Mouse (Mus musculus): ENCODE measurements around the gene Ccdc93. TPM values are rescaled to one million over a fixed set of nuclear protein-coding genes. Genes with fewer than 3 reads are reported as not detected.
A peak's percentile ranks its signal among the peaks of the same experiment; 100 is the strongest.

The Ccdc93 gene
- polyA plus RNA-seq, 1 experiment from 2014 or later, result 10.1 TPM

DNA sequence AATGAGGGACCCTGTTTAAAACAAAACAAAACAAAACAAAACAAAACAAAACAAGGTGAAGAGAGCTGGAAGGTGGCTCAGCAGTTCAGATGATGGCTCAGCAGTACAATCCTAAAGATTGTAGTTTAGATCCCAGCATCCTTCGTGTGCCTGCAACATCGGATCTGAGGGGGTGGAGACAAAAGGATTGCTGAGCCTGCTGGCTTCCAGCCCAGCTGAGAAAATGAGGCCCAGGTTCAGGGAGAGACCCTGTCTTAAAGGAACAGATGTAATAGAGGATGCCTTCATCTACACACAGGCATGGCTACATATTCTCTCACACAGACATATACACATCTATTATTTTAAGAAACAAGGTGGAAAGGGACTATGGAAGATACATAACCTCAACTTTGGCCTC, 80.3 kb downstream of the Ccdc93 start:
- no peak overlapping the region for H3K27ac ChIP-seq (ENCODE audit: low read depth)
- no peaks in the 10 kb centered on the region for H3K4me1 ChIP-seq (replicated peaks; ENCODE audit: control insufficient read depth, insufficient read depth, low read length)
- H3K36me3 ChIP-seq (ENCODE audit: control insufficient read depth, insufficient read depth, low read length), result no peaks in the 10 kb centered on the region
- H3K9ac ChIP-seq (ENCODE audit: low read length), result no peak overlapping the region
- no peaks in the 10 kb centered on the region for H3K27me3 ChIP-seq (replicated peaks; ENCODE audit: control insufficient read depth, insufficient read depth, low read length)
- ATAC-seq (replicated peaks; ENCODE audit: low FRiP score, low TSS enrichment, low read depth) (no peak), DNase-seq (ENCODE audit: low spot score) (no peak)
- WGBS, result 40% methylated on average over 2 of the region's 2 CpGs
- H3K4me3 ChIP-seq (ENCODE audit: low read depth, low read length), result no peak overlapping the region
- H3K4me2 ChIP-seq (ENCODE audit: low read length), result no peak overlapping the region
- no peaks in the 10 kb centered on the region for H3K9me3 ChIP-seq (ENCODE audit: control insufficient read depth, low read length)

DNA sequence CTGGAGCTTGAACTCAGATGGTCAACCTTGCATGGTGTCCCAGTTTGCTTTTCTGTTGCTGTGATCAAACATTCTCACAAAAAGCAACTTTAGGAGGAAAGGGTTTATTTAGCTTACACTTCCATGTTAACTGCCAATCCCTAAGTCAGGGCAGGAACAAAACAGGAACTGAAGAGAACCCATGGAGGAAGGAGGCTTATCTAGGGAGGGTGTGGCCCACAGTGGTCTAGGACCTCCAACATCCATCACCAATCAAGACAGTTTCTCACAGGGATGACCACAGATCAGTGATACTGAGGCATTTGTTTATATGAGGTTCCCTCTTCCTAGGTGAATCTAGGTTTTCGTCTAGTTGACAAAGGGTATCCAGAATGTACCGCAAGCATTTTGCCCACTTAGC, 81.1 kb downstream of the Ccdc93 start:
- Histone ChIP-seq H3K9ac (ENCODE audit: low read length) (no peak overlapping the region), H3K27ac (ENCODE audit: low read depth) (no peak overlapping the region), H3K27me3 (replicated peaks; ENCODE audit: control insufficient read depth, insufficient read depth, low read length) (no peaks in the 10 kb centered on the region), H3K9me3 (ENCODE audit: control insufficient read depth, low read length) (no peaks in the 10 kb centered on the region), H3K36me3 (ENCODE audit: control insufficient read depth, insufficient read depth, low read length) (no peaks in the 10 kb centered on the region), H3K4me1 (replicated peaks; ENCODE audit: control insufficient read depth, insufficient read depth, low read length) (no peaks in the 10 kb centered on the region), H3K4me2 (ENCODE audit: low read length) (no peak overlapping the region), H3K4me3 (ENCODE audit: low read depth, low read length) (no peak overlapping the region)
- 85% methylated on average over 2 of the region's 2 CpGs for WGBS
- no peak for ATAC-seq (replicated peaks; ENCODE audit: low FRiP score, low TSS enrichment, low read depth)
- DNase-seq (ENCODE audit: low spot score), result no peak

DNA sequence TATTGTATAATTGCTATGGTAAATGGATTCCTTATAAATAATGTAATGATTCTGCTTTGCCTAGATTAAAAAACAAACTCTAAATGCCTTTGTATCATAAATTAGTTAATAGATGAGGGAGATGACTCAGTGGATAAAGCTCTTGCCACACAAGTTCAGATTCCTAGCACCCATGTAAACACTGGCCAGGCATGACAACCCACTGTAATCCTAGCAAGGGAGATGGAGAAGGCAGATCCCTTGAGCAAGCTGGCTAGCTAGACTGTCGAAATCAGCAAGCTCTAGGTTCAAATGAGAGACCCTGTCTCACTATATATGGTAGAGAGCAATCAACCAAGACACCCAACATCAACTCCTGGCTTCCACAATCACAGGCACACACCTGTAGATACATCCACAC, 87.8 kb downstream of the Ccdc93 start:
- Histone ChIP-seq H3K4me3 (ENCODE audit: low read depth, low read length) (no peak overlapping the region), H3K9ac (ENCODE audit: low read length) (no peak overlapping the region), H3K36me3 (ENCODE audit: control insufficient read depth, insufficient read depth, low read length) (no peaks in the 10 kb centered on the region), H3K27ac (ENCODE audit: low read depth) (no peak overlapping the region), H3K27me3 (replicated peaks; ENCODE audit: control insufficient read depth, insufficient read depth, low read length) (no peaks in the 10 kb centered on the region), H3K4me1 (replicated peaks; ENCODE audit: control insufficient read depth, insufficient read depth, low read length) (no peaks in the 10 kb centered on the region), H3K9me3 (ENCODE audit: control insufficient read depth, low read length) (no peaks in the 10 kb centered on the region), H3K4me2 (ENCODE audit: low read length) (no peak overlapping the region)
- DNase-seq (ENCODE audit: low spot score) (no peak), ATAC-seq (replicated peaks; ENCODE audit: low FRiP score, low TSS enrichment, low read depth) (no peak)
- WGBS, result 84% methylated on average over 1 of the region's 1 CpGs

DNA sequence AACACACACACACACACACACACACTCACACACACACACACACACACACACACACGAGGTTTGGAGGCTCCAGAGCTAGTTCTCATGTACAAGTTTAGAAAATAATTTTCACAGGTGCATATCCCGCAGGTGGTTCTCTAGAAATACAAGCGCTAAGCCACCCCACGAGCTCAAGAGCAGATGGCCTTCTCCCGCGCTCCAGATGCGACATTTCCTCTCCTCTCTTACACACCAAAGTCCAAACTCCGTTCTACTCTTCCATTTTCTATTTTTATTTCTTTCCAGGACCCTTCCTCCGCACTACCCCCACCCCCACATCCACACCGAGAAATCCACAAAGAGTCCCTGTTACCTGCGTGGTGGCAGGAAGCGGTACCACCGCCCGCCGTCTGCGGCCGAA, 96.2 kb downstream of the Ccdc93 start:
- no peaks in the 10 kb centered on the region for H3K36me3 ChIP-seq (ENCODE audit: control insufficient read depth, insufficient read depth, low read length)
- 0 out of 2 replicates have a peak, but pooled peaks have one; percentile 25 for ATAC-seq (replicated peaks; ENCODE audit: low FRiP score, low TSS enrichment, low read depth)
- 42% methylated on average over 17 of the region's 17 CpGs for WGBS
- no peak overlapping the region for H3K9ac ChIP-seq (ENCODE audit: low read length)
- peaks cover 7% of the 10 kb centered on the region for H3K4me1 ChIP-seq (replicated peaks; ENCODE audit: control insufficient read depth, insufficient read depth, low read length)
- DNase-seq (ENCODE audit: low spot score), result peak; percentile 52
- no peak overlapping the region for H3K27ac ChIP-seq (ENCODE audit: low read depth)
- H3K4me3 ChIP-seq (ENCODE audit: low read depth, low read length), result peak overlapping the region; percentile 21; the same call in 1 of the 2 replicates
- H3K27me3 ChIP-seq (replicated peaks; ENCODE audit: control insufficient read depth, insufficient read depth, low read length), result peaks cover 27% of the 10 kb centered on the region
- peak overlapping the region; percentile 58 for H3K4me2 ChIP-seq (ENCODE audit: low read length)
- H3K9me3 ChIP-seq (ENCODE audit: control insufficient read depth, low read length), result no peaks in the 10 kb centered on the region

DNA sequence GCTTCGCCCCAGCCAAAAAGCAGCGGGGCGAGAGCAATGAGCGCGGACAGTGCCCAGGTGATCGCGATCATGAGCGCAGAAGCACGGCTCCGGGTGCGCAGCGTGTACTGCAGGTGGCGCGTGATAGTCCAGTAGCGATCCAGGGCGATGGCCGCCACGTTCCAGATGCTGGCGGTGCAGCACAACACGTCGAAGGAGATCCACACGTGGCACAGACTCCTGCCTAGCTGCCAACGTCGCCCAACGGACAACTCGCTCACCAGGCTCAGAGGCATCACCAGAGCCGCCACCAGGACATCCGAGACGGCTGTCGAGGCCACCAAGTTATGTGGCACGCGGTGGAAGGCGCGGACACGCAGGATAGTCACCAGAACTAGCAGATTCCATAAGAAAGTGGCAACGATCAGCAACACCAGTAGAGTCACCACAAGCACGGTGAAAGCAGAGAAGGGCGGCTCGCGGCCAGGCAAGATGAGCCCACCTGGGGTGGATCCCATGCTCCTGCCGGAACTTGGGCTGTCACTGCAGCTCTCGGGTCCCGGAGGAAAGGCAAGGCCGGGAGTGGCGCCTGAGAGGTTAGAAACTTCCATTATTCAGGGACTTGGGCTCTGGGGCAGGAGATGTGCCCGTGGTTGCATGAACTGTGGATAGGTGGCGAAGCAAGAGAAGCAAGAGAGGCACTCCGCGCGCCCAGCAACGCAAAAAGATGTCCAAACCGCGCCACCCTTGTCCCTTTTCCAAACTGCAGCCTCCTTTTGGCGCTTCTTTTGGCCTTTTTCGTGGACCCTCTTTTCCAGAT, 97.0 kb downstream of the Ccdc93 start:
- WGBS, result 15% methylated on average over 55 of the region's 55 CpGs
- peaks cover 27% of the 10 kb centered on the region for H3K27me3 ChIP-seq (replicated peaks; ENCODE audit: control insufficient read depth, insufficient read depth, low read length)
- peak overlapping the region; percentile 21 for H3K4me3 ChIP-seq (ENCODE audit: low read depth, low read length)
- ATAC-seq (replicated peaks; ENCODE audit: low FRiP score, low TSS enrichment, low read depth) (peak; percentile 51; the same call in 1 of the 2 replicates), DNase-seq (ENCODE audit: low spot score) (peak; percentile 57)
- no peaks in the 10 kb centered on the region for H3K9me3 ChIP-seq (ENCODE audit: control insufficient read depth, low read length)
- peak overlapping the region; percentile 58 for H3K4me2 ChIP-seq (ENCODE audit: low read length)
- no peak overlapping the region for H3K9ac ChIP-seq (ENCODE audit: low read length)
- no peaks in the 10 kb centered on the region for H3K36me3 ChIP-seq (ENCODE audit: control insufficient read depth, insufficient read depth, low read length)
- peaks cover 7% of the 10 kb centered on the region for H3K4me1 ChIP-seq (replicated peaks; ENCODE audit: control insufficient read depth, insufficient read depth, low read length)
- H3K27ac ChIP-seq (ENCODE audit: low read depth), result no peak overlapping the region

DNA sequence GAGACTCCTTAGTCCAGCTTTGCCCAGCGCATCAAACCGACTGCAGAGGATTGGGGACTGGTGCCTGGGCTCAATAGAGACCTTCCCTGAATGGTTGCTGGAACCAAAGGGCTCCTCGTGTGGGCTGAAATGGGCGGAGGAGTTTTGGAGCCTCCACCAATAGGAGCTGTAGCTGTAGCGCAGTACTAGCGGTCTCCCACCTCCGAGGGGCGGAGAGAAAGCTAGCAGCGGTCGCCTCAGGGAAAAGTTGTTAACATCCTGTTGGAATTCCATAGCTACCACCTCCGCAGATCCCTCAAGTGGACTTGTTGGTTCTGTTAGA, 97.5 kb downstream of the Ccdc93 start, which contains the start of gene Htr5b:
Gene Htr5b, minus strand, starts transcription at position 67 of the 322 bp plus-strand sequence.
- no peaks in the 10 kb centered on the region for H3K9me3 ChIP-seq (ENCODE audit: control insufficient read depth, low read length)
- no peaks in the 10 kb centered on the region for H3K36me3 ChIP-seq (ENCODE audit: control insufficient read depth, insufficient read depth, low read length)
- peaks cover 7% of the 10 kb centered on the region for H3K4me1 ChIP-seq (replicated peaks; ENCODE audit: control insufficient read depth, insufficient read depth, low read length)
- H3K27ac ChIP-seq (ENCODE audit: low read depth), result no peak within 1 kb of the TSS
- ATAC-seq (replicated peaks; ENCODE audit: low FRiP score, low TSS enrichment, low read depth) (peak; percentile 74; the same call in 1 of the 2 replicates), DNase-seq (ENCODE audit: low spot score) (peak; percentile 75)
- no peak within 1 kb of the TSS for H3K9ac ChIP-seq (ENCODE audit: low read length)
- H3K4me3 ChIP-seq (ENCODE audit: low read depth, low read length), result peak within 1 kb of the TSS; percentile 21
- 9% methylated on average over 11 of the region's 11 CpGs for WGBS
- H3K4me2 ChIP-seq (ENCODE audit: low read length), result peak within 1 kb of the TSS; percentile 58
- H3K27me3 ChIP-seq (replicated peaks; ENCODE audit: control insufficient read depth, insufficient read depth, low read length), result peaks cover 27% of the 10 kb centered on the region

DNA sequence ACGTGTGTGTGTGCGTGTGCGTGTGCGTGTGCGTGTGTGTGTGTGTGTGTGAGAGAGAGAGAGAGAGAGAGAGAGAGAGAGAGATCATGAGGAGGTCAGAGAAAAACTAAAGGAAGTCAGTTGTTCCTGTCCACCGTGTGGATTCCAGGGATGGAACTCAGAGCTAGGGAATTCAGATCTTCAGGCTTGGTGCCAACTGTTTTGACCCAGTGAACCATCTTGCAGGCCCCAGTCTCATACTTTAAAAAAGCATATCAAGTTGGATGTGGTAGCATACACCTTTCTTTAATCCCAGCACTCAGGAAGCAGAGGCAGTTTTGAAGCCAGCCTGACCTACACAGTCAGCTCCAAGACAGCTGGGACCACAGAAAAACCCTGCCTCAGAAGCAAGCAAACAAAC, 98.4 kb downstream of the Ccdc93 start:
- WGBS, result 81% methylated on average over 6 of the region's 6 CpGs
- Histone ChIP-seq H3K36me3 (ENCODE audit: control insufficient read depth, insufficient read depth, low read length) (no peaks in the 10 kb centered on the region), H3K4me2 (ENCODE audit: low read length) (no peak overlapping the region), H3K27ac (ENCODE audit: low read depth) (no peak overlapping the region), H3K9ac (ENCODE audit: low read length) (no peak overlapping the region), H3K9me3 (ENCODE audit: control insufficient read depth, low read length) (no peaks in the 10 kb centered on the region), H3K27me3 (replicated peaks; ENCODE audit: control insufficient read depth, insufficient read depth, low read length) (peaks cover 27% of the 10 kb centered on the region), H3K4me1 (replicated peaks; ENCODE audit: control insufficient read depth, insufficient read depth, low read length) (peaks cover 7% of the 10 kb centered on the region), H3K4me3 (ENCODE audit: low read depth, low read length) (no peak overlapping the region)
- no peak for DNase-seq (ENCODE audit: low spot score)
- no peak for ATAC-seq (replicated peaks; ENCODE audit: low FRiP score, low TSS enrichment, low read depth)

DNA sequence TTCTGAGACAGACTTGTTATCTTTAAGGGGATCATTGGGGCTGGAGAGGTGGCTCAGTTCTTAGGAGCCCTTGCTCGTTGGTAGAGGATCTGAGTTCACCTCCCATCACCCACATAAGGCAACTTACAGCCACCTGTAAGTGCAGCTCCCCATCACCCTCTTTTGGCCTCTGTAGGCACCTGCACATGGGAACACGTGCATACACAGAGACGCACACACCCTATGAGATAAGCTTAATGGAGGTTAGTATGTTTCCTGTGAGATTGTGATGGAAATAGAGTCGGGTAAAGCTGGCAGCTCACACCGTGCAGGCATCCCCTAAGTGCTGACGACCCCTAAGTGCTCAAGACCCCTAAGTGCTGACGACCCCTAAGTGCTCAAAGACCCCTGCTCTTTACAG, 100.6 kb downstream of the Ccdc93 start:
- ATAC-seq (replicated peaks; ENCODE audit: low FRiP score, low TSS enrichment, low read depth), result no peak
- no peak overlapping the region for H3K4me3 ChIP-seq (ENCODE audit: low read depth, low read length)
- 72% methylated on average over 7 of the region's 7 CpGs for WGBS
- H3K36me3 ChIP-seq (ENCODE audit: control insufficient read depth, insufficient read depth, low read length), result no peaks in the 10 kb centered on the region
- H3K27ac ChIP-seq (ENCODE audit: low read depth), result no peak overlapping the region
- no peak overlapping the region for H3K4me2 ChIP-seq (ENCODE audit: low read length)
- peaks cover 7% of the 10 kb centered on the region for H3K4me1 ChIP-seq (replicated peaks; ENCODE audit: control insufficient read depth, insufficient read depth, low read length)
- no peaks in the 10 kb centered on the region for H3K9me3 ChIP-seq (ENCODE audit: control insufficient read depth, low read length)
- no peak overlapping the region for H3K9ac ChIP-seq (ENCODE audit: low read length)
- H3K27me3 ChIP-seq (replicated peaks; ENCODE audit: control insufficient read depth, insufficient read depth, low read length), result peaks cover 25% of the 10 kb centered on the region
- no peak for DNase-seq (ENCODE audit: low spot score)

DNA sequence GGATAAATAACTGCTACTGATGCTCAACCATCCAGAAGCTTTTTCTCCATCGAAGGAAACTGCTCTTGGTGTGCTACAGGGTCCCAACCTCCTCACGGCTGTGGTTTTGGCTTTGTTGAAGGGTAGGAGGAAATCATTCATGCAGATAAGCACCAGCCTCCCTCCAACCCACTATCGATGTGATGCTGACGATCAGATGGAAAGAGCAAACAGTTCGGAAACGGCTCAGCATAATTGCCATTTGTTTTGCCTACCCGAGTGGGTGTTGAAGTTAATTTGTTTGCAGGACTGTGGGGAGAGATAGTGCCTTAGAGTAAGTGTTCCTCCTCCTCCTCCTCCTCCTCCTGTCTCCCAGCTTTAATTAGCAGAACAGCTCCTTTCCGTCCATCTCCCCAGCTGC, 109.5 kb downstream of the Ccdc93 start:
- WGBS, result 65% methylated on average over 8 of the region's 8 CpGs
- H3K27ac ChIP-seq (ENCODE audit: low read depth), result no peak overlapping the region
- ATAC-seq (replicated peaks; ENCODE audit: low FRiP score, low TSS enrichment, low read depth) (no peak), DNase-seq (ENCODE audit: low spot score) (no peak)
- H3K9me3 ChIP-seq (ENCODE audit: control insufficient read depth, low read length), result no peaks in the 10 kb centered on the region
- no peaks in the 10 kb centered on the region for H3K27me3 ChIP-seq (replicated peaks; ENCODE audit: control insufficient read depth, insufficient read depth, low read length)
- no peak overlapping the region for H3K4me3 ChIP-seq (ENCODE audit: low read depth, low read length)
- H3K4me2 ChIP-seq (ENCODE audit: low read length), result no peak overlapping the region
- no peaks in the 10 kb centered on the region for H3K4me1 ChIP-seq (replicated peaks; ENCODE audit: control insufficient read depth, insufficient read depth, low read length)
- H3K9ac ChIP-seq (ENCODE audit: low read length), result no peak overlapping the region
- no peaks in the 10 kb centered on the region for H3K36me3 ChIP-seq (ENCODE audit: control insufficient read depth, insufficient read depth, low read length)
